Mouse (Mus musculus) hematopoietic multipotent progenitor cell, adult 10-12 weeks (in vitro differentiated cells): ENCODE results near the gene Szrd1. TPM values are rescaled to one million over a fixed set of nuclear protein-coding genes. Genes with fewer than 3 reads are reported as not detected.

Experiments
- polyA plus RNA-seq: library from polyadenylated mRNA; stranded (reverse); fragments of >175 nt; gene quantifications from 2 replicates; pipeline ENCODE4 v1.2.3, GENCODE M21; 2012; ENCODE audit warnings: low replicate concordance

Szrd1 gene
- 131 and 150 TPM in 2 replicates for polyA plus RNA-seq

DNA sequence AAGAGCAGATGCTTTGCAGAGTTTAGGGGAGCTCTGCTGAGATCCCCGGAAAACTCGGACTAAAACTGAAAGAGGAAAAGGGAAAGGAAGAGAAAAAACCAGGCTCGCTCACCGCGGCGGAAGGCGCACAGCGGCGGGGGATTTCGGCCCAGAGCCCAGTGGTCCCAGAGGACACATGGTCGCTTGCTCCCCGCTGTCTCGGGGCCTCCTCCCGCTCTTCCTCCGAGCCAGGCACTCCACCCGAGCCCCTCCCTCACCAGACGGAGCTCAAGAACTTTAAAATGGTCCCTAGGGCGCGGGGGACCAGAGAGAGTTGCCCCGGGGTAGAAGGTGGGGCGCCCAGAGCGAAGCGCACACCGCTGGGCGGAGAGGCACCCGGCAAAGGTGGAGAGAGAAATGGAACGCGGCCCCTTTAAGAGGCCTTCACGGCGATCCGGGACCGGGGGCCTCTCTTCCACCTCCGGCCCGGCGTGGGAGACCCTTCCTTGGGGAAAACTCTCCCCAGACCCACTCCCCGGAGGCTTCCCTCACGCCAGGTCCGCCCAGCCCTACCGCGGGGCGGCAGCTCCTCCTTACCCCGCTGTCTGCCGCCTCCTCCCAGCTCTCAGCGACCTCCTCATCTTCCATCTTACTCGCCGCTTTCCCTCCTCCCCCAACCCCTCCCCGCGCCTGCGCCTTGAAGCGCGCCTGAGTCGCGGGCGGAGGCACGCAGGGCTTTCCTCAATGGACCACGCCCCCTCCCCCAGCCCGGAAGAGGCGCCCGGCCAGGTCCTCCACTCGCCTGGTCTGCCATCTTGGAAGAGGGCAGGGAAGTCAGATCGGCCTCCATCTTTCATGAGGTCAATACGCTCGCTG, at the start of gene Szrd1:
Szrd1 (minus strand) TSS at position 660 of the 855 bp plus-strand sequence.

DNA sequence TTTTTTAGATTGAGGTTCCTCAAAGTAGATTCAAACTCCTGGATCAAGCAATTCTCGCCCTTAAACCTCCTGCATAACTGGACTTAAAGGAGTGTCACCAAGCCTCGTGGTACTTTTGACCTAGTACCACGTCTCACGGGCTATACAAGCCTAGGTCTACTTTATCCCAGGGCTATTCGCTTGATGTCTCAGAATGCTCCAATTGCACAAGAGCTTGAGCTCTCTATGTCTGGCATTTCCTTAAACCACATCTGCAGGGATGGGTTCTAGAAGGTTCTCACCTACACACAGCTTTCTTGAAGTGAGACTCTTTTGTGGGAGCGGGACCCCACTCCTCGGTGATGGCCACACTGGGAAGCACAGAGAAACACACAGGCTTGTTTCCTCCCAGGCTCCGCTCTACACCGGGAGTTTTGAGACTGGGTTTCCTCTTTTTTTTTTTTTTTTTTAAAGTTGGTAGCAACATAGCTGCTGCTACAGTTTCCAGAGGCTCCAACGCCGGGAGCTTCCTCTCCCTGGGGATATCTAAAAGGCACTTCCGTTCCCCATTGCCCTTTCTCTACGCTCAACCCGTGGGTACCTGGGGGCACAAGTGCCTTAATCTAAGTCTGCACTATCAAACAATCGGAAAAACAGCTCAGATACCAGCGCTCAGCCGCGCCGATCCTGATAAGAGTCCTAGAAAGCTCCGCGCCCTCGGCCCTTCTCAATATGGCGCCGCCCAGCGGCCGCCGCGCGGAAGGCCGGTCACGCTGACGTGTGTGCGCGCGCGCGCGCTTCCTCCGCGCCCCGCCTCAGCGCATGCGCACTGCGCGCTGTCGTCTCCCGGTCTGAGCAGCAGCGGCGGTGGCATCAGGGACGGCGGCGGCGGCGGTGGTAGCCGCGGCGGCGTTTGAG, 7.8 kb upstream of the Szrd1 start, which contains the start of gene Fbxo42:
Fbxo42 (plus strand) TSS at position 802 of the 897 bp plus-strand sequence.

DNA sequence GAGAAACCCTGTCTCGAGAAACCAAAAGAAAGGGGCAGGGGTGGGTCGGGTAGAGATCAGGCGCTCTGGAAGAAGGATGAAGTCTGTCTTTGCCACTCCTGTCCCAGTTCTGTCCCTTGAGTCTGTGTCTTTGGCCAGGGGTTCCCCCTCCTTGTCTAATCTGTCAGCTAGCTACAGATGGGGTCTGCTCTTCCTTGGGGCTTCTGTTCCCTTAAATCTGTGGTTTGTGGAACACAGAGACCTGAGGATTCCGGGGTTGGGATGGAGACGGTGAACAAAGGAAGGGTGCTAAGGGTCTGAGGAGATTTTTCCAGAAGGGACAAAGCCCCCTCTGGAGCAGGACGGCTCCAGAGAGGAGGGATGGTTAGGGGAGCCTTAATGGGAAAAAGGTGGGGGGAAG, 51.5 kb downstream of the Szrd1 start, which contains the start of gene Spata21:
Spata21 (plus strand) TSS at position 301 of the 400 bp plus-strand sequence.

DNA sequence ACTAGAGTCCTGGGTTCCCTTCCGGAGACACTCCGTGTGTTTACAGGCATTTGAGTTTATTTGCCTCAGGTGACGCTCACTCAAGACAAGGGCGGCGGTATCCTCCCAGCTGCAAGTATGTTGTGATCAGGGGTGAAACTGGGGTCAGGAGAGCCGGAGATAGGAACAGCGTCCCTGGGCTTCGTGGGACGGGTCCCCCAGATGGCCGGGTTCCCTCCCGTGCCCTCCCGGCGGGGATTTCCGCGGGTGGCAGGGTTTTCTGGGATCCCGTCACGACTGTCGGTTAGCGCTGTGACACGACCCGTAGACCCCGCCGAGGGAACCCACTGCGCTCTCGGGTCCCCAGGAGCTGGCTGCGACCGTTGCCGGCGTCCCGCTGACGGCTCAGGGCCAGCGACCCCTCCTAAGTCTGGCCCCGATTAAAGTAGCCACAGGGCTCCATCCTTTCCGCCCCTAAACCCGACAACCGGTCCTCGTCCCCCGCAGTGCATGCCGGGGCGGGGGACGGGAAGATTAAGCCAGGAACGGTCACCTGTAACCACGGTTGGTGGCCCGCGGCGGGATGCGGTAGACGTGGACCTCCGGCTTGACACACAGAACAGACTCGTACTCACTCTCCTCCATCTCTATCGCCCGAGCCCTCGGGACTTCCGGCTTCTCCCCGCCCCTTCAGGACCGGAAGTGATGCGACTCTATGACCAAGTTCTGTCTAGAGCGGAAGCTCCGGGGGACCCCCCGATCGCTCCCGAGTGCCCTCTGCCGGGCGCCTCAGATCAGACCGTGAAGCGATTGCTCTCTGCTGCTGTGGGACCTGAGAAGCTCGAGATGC, 61.7 kb downstream of the Szrd1 start, which contains the start of gene Necap2:
Necap2 (minus strand) TSS at position 677 of the 829 bp plus-strand sequence.

Other genes starting within 250 kb of the Szrd1 start
- gene Padi2, start 233.4 kb downstream of the Szrd1 start, polyA plus RNA-seq = 2.1 and 4.3 TPM in 2 replicates
- 37.9 and 112 TPM in 2 replicates for gene Sdhb, start 178.6 kb downstream of the Szrd1 start, polyA plus RNA-seq
- gene Atp13a2, start 152.9 kb downstream of the Szrd1 start, polyA plus RNA-seq = 168 and 403 TPM in 2 replicates
- 0.22 TPM in 1 of 2 replicates, not detected in the other for gene Mfap2, start 129.4 kb downstream of the Szrd1 start, polyA plus RNA-seq
- 12.5 and 24.7 TPM in 2 replicates for gene Crocc, start 79.2 kb downstream of the Szrd1 start, polyA plus RNA-seq
- gene Necap2, start 61.4 kb downstream of the Szrd1 start, polyA plus RNA-seq = 133 and 149 TPM in 2 replicates
- not detected in 2 replicates for gene Spata21, start 51.4 kb downstream of the Szrd1 start, polyA plus RNA-seq
- 14.4 and 15.2 TPM in 2 replicates for gene Fbxo42, start 8.1 kb upstream of the Szrd1 start, polyA plus RNA-seq
- 0.49 and 0.60 TPM in 2 replicates for gene Rsg1, start 74.2 kb upstream of the Szrd1 start, polyA plus RNA-seq
- gene Arhgef19, start 99.7 kb upstream of the Szrd1 start, polyA plus RNA-seq = 0.35 TPM in 1 of 2 replicates, not detected in the other
- 0.85 and 1.2 TPM in 2 replicates for gene Epha2, start 161.5 kb upstream of the Szrd1 start, polyA plus RNA-seq
- not detected in 2 replicates for gene Fam131c, start 228.4 kb upstream of the Szrd1 start, polyA plus RNA-seq